Mouse (Mus musculus) T-helper 17 cell (primary cell): ENCODE measurements at regions not wholly inside any gene's neighbourhood (a gene's known extent, or its start where the extent isn't known, plus 50 kb on each side); places are given as distances from the start of the nearest gene placed in this dataset.

Experiments used
- in situ Hi-C, 2 experiments: fragments of 300-600 bp; cut with MboI, MseI; formaldehyde crosslinking; loops; 1 replicate in 1 of 2; 2 replicates in 1 of 2; pipeline ENCODE4 v1.15.1; 2025; ENCODE audit warnings: high pct_unique_total_duplicates in 2 of 2

GRCm38 (mm10) chr15:7003311-7003710 is 87.1 kb upstream of the Lifr start:
- in situ Hi-C loops, result no loop called here

- in situ Hi-C loops, result no loop called here
Observed at GRCm38 (mm10) chr15:7005142-7005541, 85.3 kb upstream of the Lifr start.

DNA sequence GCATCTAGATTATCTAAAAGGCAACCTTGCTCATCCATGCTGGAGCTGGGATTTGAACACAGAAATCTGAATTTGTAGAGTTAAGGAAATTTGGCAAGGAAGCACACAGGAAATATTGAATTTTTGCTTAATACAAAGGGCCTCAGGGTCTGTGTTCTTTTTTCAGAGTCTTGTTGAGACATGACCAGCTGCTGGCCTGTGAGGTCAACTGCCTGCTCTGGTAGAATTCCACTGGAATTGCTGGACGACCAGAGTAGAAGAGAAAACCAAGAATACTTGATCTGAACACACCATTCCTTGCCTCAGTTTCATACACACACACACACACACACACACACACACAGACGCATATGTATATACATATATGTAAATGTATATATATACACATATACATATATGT is 84.1 kb upstream of the Lifr start:
- in situ Hi-C loops, result no loop called here

GRCm38 (mm10) chr15:7008725-7009380 is 81.6 kb upstream of the Lifr start:
- in situ Hi-C loops, result no loop called here

- in situ Hi-C loops, result no loop called here
Observed at GRCm38 (mm10) chr15:7010966-7011695, 79.3 kb upstream of the Lifr start.

DNA sequence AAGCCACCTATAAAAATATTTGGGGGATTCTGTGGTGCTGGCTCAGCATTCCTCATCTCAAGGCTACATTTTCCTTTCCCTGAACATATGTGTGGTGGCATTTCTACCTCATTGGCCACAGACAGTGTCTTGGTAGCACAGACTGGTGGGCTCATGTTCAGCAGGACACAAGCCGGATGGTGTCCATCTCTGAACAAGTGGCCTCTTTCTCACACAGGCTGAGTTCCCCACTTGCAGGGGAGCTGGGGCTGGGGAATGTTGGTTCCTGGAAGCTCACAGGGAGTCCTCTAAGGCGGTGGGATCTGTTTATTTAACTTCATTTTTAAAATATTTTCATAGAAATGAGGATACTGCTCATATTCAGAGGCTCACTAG is 78.7 kb upstream of the Lifr start:
- in situ Hi-C loops, result no loop called here

DNA sequence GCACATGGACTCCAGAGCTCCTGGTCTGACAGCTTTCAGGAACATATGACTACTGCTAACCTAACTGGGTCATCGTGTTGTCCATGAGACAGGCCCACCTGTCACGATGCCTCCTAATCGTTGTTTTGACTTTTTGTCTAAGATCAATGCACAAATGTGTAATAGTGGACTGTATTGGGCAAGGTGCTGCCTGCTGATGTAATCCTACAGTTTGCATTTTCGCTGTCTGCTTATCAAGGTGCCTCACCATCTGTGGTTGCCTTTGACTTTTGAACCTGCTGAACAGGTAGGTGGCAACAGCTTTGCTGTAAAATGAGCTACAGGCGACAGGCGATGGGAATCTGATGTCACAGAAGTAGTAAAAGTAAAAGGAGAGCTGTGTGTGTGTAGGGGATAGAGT is 78.0 kb upstream of the Lifr start:
- in situ Hi-C loops, result no loop called here

DNA sequence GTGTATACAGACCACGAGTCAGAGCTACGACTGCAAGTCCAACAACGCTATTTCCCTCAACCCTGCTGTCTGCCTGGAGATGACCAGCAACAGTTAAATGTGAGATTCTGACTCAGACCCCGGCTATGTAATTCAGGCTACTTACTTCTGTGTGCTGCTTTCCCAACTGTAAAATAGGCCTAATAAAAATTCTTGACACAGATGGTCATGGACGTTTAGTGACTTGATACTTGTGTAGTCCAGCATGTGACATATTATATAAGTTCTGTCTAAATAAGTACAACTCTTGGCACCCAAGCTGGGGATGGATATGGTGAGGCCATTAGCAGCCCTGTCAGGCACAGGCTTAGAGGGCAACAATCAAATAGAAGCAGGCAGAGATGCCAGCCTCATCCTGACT is 77.4 kb upstream of the Lifr start:
- in situ Hi-C loops, result no loop called here

DNA sequence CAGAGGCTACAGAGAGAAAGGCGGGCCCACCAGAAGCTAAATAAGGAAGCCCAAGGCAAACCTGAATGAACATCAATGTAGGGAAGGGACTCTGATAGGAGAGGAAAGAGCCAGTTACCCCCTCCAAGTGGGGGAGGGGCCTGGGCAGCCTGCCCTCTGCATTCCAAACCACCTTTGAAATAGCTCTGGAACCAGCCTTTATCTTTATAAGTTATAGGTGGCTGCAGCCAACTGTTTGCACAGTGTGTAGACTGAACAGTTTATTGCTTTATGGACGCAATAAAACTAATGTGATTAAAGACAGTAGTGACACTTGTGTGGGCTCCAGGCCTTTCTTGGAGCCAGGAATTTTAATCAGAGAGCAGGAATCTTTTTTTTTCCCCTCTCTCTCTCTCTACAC is 75.4 kb upstream of the Lifr start:
- in situ Hi-C loops, result no loop called here

GRCm38 (mm10) chr15:7016018-7016417 is 74.4 kb upstream of the Lifr start:
- in situ Hi-C loops, result no loop called here

- in situ Hi-C loops, result no loop called here
Observed at GRCm38 (mm10) chr15:7017281-7017845, 73.1 kb upstream of the Lifr start.

GRCm38 (mm10) chr15:7022660-7023059 is 67.8 kb upstream of the Lifr start:
- in situ Hi-C loops, result no loop called here

DNA sequence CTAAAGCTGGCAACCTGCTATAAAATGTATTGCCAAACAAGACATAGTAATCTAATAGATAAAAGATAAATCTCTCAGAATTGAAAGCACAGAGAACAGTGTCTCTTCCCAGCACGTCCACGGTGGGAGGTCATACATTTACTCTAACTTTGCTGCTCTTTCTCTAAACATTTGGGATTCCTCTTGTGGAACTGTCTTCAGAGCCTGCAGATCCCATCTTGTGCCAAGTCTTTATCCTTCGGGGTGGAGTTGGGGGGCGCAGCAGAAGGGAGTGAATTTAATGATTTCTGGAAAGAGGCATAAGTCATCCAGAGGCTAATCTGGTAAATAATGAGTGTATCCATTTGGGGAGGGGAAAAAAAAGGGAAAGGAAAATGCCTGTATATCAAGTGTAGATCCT is 65.2 kb upstream of the Lifr start:
- in situ Hi-C loops, result no loop called here

DNA sequence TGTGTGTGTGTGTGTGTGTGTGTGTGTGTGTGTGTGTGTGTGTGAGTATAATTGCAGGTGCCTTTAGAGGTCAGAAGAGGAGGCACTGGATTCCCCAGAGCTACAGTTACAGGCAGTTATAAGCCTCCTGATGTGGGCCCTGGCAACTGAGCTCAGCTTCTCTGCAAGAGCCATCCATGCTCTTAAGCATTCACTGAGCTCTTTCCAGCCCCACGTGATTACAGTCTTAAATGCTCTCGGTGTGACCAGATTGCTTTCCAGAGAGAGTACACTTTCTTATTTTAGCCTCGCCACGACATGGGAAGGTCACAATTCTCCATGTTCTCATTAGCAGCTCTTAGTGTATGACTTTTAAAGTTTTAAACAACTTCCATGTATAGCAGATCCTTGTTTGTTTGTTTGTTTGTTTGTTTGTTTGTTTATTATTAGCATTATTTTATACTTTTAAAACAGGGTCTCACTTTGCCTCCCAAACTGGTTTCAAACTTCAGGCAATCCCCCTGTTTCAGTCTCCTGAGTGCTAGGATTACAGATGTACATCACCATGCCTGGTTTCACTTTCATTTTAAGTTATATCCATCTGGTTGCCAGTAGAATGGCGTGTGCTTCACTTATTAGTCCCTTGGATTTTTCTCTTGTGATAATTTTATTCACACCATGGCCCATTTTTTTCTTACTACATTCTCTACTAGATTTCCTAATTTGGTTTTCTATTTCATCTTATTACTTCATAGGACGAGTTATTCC is 58.9 kb upstream of the Lifr start:
- in situ Hi-C loops, result no loop called here

DNA sequence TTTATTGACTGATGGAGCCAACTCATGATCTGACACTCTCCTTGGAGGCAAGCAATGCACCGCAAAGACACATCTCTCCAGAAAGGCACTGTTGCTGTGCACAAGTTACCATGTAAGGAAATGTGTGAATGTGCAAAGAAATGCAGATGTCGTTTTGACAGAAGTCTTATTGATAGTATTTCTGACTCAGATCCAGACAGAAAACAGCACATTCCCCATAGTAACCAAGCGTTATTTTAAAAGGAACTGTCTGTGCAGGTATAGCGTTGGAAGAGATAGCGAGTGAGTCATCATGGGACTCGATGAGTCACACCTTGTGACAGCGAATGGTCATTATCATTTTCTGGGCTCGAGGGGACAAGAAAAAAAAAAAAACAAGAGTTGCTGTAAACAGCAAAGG is 52.9 kb upstream of the Lifr start:
- in situ Hi-C loops, result no loop called here

DNA sequence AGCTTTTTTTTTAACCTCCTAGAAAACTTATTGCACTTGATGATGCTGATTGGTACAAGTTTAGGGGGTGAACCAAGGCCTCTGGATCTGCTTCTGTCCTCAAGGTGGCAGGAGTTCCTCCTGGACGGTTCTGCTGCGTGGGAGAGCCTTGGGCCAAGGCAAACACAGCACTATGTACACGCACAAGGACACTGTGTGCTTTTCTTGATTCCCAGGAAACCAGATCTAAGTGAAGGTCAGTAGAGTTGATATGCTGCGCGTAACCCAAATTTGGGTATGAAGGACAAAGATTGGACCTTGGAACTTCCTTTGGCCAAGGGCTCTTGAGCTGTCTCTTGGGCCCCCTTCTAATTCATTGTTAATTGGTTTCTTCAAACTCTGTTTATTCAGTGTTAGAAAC is 51.3 kb upstream of the Lifr start:
- in situ Hi-C loops, result no loop called here

DNA sequence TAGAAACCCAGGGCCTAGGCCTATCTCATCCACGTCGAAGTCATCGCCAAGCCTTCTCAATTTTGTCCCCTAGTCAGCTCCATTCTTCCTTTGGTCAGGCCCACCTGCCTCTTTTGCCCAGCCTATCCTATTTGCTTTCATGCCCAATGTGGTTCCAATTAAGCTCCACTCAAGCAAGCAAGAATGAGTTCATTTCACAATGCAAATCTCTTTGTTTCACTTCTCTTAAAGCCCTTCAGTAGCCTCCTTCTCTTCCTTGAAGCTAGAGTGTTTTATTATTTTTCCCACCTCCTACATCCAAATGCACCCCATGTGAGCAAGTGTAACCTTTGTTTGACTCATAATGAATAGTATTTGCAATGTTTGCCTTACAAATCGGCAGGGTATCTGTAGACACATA is 50.6 kb upstream of the Lifr start:
- in situ Hi-C loops, result loop anchor here (5.0 kb wide), 2 partner anchors 1207 to 1212 kb away; no protein-coding TSS in a partner anchor
